Comparison of ENCODE assay signal across 7 mouse cellular contexts in the genomic region with DNA sequence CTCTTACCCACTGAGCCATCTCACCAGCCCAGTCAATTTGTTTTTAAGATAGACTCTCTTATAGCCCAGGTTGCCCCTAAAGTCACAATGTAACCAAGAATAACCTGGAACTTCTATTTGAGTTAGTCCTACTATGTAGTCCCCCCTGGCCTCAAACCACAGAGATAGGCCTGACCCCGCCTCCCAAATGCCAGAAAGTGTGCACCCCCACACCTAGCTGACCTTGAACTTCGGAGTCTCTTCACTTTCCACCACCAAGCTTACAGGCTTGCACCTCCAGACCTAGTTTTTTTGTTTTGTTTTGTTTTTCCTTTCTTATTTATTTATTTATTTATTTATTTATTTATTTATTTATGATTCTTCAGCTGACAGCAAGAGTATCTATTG. TPM values are rescaled to one million over a fixed set of nuclear protein-coding genes. Genes with fewer than 3 reads are reported as not detected.
DNase-seq lines count a peak whose midpoint lies in the region; ATAC-seq and TF ChIP-seq lines count a peak whose summit lies in the region.

No protein-coding gene starts in this region.

- TF ChIP-seq POLR2A in lung, adult 2 months (IDR thresholded peaks at IDR 0.05; ENCODE audit: borderline replicate concordance, extremely low read depth, low read depth, low read length) = no peak

- H3K4me2 ChIP-seq in forebrain, embryonic 13.5 days = peak overlapping the region; percentile 55
- H3K4me2 ChIP-seq in limb, embryonic 15.5 days = peak overlapping the region; percentile 50
- peak overlapping the region; percentile 42 for H3K4me2 ChIP-seq in stomach, embryonic 14.5 days (replicated peaks; ENCODE audit: low read depth, low read length)

- H3K27ac ChIP-seq in forebrain, embryonic 13.5 days = no peak overlapping the region
- no peak overlapping the region for H3K27ac ChIP-seq in limb, embryonic 15.5 days
- no peak overlapping the region; the same call in 1 of the 2 replicates for H3K27ac ChIP-seq in stomach, embryonic 14.5 days (ENCODE audit: low read length)

- WGBS in lung, adult 2 months = 79% methylated on average over 2 of the region's 2 CpGs
- WGBS in forebrain, embryonic 13.5 days = 71% methylated on average over 2 of the region's 2 CpGs
- WGBS in limb, embryonic 15.5 days = 67% methylated on average over 2 of the region's 2 CpGs
- WGBS in stomach, embryonic 14.5 days = 60% methylated on average over 2 of the region's 2 CpGs

- H3K9me3 ChIP-seq in forebrain, embryonic 13.5 days (replicated peaks) = no peaks in the 10 kb centered on the region
- no peaks in the 10 kb centered on the region for H3K9me3 ChIP-seq in limb, embryonic 15.5 days
- H3K9me3 ChIP-seq in stomach, embryonic 14.5 days (ENCODE audit: control insufficient read depth, low read depth, low read length) = no peaks in the 10 kb centered on the region

- TF ChIP-seq CTCF in lung, adult 2 months (IDR thresholded peaks at IDR 0.05; ENCODE audit: insufficient read depth, low read length) = no peak

- peak overlapping the region; percentile 64 for H3K4me3 ChIP-seq in lung, adult 2 months (replicated peaks; ENCODE audit: extremely low read depth, low read depth, low read length)
- peak overlapping the region; percentile 27 for H3K4me3 ChIP-seq in forebrain, embryonic 13.5 days
- H3K4me3 ChIP-seq in limb, embryonic 15.5 days = peak overlapping the region; percentile 38
- peak overlapping the region; percentile 13 for H3K4me3 ChIP-seq in stomach, embryonic 14.5 days (ENCODE audit: low read depth, low read length)

- H3K36me3 ChIP-seq in forebrain, embryonic 13.5 days (ENCODE audit: poor library complexity, severe bottlenecking) = no peaks in the 10 kb centered on the region
- no peaks in the 10 kb centered on the region for H3K36me3 ChIP-seq in limb, embryonic 15.5 days
- no peaks in the 10 kb centered on the region for H3K36me3 ChIP-seq in stomach, embryonic 14.5 days (ENCODE audit: control insufficient read depth, insufficient read depth, low read length)

- H3K4me1 ChIP-seq in lung, adult 2 months (ENCODE audit: control insufficient read depth, insufficient read depth, low read length) = no peaks in the 10 kb centered on the region
- peaks cover 10% of the 10 kb centered on the region for H3K4me1 ChIP-seq in forebrain, embryonic 13.5 days
- peaks cover 3% of the 10 kb centered on the region; the same call in 1 of the 2 replicates for H3K4me1 ChIP-seq in limb, embryonic 15.5 days
- no peaks in the 10 kb centered on the region for H3K4me1 ChIP-seq in stomach, embryonic 14.5 days (ENCODE audit: control insufficient read depth, insufficient read depth, low read length)

- no peaks in the 10 kb centered on the region for H3K27me3 ChIP-seq in forebrain, embryonic 13.5 days
- H3K27me3 ChIP-seq in limb, embryonic 15.5 days = no peaks in the 10 kb centered on the region
- no peaks in the 10 kb centered on the region for H3K27me3 ChIP-seq in stomach, embryonic 14.5 days (ENCODE audit: control insufficient read depth, insufficient read depth, low read length)

- DNase-seq in lung, adult 2 months = no peak
- no peak for DNase-seq in lung, postnatal 25 days (ENCODE audit: low spot score)
- DNase-seq in urinary bladder, adult 18-20 months (ENCODE audit: low spot score in 2 of 2) = no peak
- no peak for DNase-seq in cerebellum, postnatal 14 days

- no peak for ATAC-seq in forebrain, embryonic 13.5 days
- ATAC-seq in limb, embryonic 15.5 days (ENCODE audit: insufficient number of reproducible peaks, low FRiP score, low TSS enrichment, low read depth) = no peak
- no peak for ATAC-seq in stomach, embryonic 14.5 days (ENCODE audit: insufficient number of reproducible peaks, insufficient read depth, low FRiP score, low read depth)

- H3K9ac ChIP-seq in forebrain, embryonic 13.5 days = 0 out of 2 replicates have a peak overlapping the region, but pooled peaks have one; percentile 48
- H3K9ac ChIP-seq in limb, embryonic 15.5 days = no peak overlapping the region
- no peak overlapping the region for H3K9ac ChIP-seq in stomach, embryonic 14.5 days (replicated peaks; ENCODE audit: low read depth, low read length)

RNA-seq across cellular contexts. Expression of a gene that starts 27.8 kb away (rescaled TPM):
- 16.7 and 21.6 TPM in 2 replicates for polyA plus RNA-seq in lung, adult 2 months (2012; rRNA removed)
- polyA plus RNA-seq in forebrain, embryonic 13.5 days (2015; fragmentation: Nextera tagmentation; extraction: Ambion mirVana) = 70.7 and 77.2 TPM in 2 replicates
- 52.4 and 55.8 TPM in 2 replicates for polyA plus RNA-seq in limb, embryonic 15.5 days (2015; fragmentation: Nextera tagmentation; extraction: Ambion mirVana)
- polyA plus RNA-seq in stomach, embryonic 14.5 days (2014; fragmentation: Nextera tagmentation; extraction: Ambion mirVana) = 96.3 and 97.6 TPM in 2 replicates

RNA-seq across cellular contexts. Expression of a gene that starts 29.3 kb away (rescaled TPM):
- 63.3 TPM in 2 replicates for polyA plus RNA-seq in lung, adult 2 months (2012; rRNA removed)
- 0.25 and 0.48 TPM in 2 replicates for polyA plus RNA-seq in forebrain, embryonic 13.5 days (2015; fragmentation: Nextera tagmentation; extraction: Ambion mirVana)
- 8.2 and 14.2 TPM in 2 replicates for polyA plus RNA-seq in limb, embryonic 15.5 days (2015; fragmentation: Nextera tagmentation; extraction: Ambion mirVana)
- 7.3 and 7.8 TPM in 2 replicates for polyA plus RNA-seq in stomach, embryonic 14.5 days (2014; fragmentation: Nextera tagmentation; extraction: Ambion mirVana)

RNA-seq across cellular contexts. Expression of a gene that starts 48.4 kb away (rescaled TPM):
- polyA plus RNA-seq in lung, adult 2 months (2012; rRNA removed) = not detected in 2 replicates
- polyA plus RNA-seq in forebrain, embryonic 13.5 days (2015; fragmentation: Nextera tagmentation; extraction: Ambion mirVana) = not detected in 2 replicates
- not detected in 2 replicates for polyA plus RNA-seq in limb, embryonic 15.5 days (2015; fragmentation: Nextera tagmentation; extraction: Ambion mirVana)
- not detected in 2 replicates for polyA plus RNA-seq in stomach, embryonic 14.5 days (2014; fragmentation: Nextera tagmentation; extraction: Ambion mirVana)

Comparison
In these comparisons a context has a peak if more than half of its experiments do, and no peak if none do; other contexts are left out.
1. H3K4me3 ChIP-seq: peak in every context shown above with its lines; median percentile 64 in lung, adult 2 months; 38 in limb, embryonic 15.5 days; 27 in forebrain, embryonic 13.5 days; 13 in stomach, embryonic 14.5 days.